Mouse (Mus musculus): ENCODE results near the gene Wfdc10.

The Wfdc10 gene

GRCm38 (mm10) chr2:164655858-164656257 is at the start of gene Wfdc10:
Gene Wfdc10 (plus strand): TSS chr2:164656046.
- peak; percentile 19 for DNase-seq (ENCODE audit: low spot score)

GRCm38 (mm10) chr2:164608781-164609180 is 47.1 kb upstream of the Wfdc10 start:
- no peak for DNase-seq (ENCODE audit: low spot score)

DNA sequence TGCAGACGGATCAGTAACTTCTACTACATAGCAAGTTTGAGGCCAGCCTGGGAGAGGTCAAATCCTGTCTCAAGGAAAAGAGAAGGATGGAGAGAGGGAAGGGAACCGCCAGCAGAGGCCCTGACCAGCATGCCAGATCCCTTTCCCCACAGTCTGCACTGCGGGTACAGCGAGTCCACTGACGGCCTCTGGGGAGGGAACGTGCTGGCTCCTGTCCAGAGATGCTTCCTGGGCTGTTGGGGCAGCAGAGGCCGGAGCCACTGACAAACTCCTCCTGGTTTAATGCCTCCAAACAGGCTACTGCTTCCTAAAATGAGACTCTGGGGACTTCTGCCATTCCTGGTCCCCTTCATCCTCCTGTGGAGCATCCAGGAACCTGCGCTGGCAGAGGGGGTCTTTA is 42.4 kb upstream of the Wfdc10 start, which contains the start of the genes Wfdc6b and Wfdc8:
Gene Wfdc6b, plus strand, starts transcription at position 52 of the 400 bp plus-strand sequence.
Gene Wfdc8, minus strand, starts transcription at position 156 of the 400 bp plus-strand sequence.
- DNase-seq (ENCODE audit: low spot score): peak; percentile 65

DNA sequence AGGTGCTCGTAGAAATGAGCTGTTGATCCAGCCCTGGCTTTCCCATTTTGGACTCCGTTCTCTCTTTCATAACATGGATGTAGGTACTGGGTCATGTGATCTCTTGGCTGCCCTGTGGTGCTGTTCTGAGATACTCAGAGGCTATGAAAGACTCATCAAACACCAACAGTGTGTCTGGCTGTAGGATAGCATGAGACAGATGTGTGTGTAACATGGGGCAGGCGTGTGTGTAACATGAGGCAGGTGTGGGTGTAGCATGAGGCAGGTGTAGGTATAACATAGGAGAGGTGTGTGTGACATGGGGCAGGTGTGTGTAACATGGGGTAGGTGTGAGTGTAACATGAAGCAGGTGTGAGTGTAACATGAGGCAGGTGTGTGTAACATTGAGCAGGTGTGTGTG is 40.5 kb upstream of the Wfdc10 start:
- no peak for DNase-seq (ENCODE audit: low spot score)

- DNase-seq (ENCODE audit: low spot score): no peak
Measured at GRCm38 (mm10) chr2:164619050-164619449, 36.8 kb upstream of the Wfdc10 start.

DNA sequence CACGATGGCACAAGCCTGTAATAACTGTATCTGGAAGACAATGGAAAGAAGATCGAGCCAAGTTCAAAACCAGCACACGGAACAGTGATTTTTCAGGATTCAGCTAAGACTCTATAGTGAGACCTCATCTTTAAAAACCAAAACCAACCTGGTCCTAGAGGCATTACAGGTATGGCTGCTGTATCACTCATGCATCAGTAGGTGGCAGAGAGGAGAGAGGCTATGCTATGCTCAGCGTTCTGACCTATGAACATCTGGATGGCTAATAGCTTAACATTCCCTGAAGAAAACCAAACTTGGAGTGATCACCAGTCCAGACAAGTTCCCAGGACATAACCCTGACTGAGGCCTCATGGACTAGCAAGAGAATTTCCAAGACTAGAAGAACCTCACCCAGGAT is 34.1 kb upstream of the Wfdc10 start:
- DNase-seq (ENCODE audit: low spot score): no peak

DNA sequence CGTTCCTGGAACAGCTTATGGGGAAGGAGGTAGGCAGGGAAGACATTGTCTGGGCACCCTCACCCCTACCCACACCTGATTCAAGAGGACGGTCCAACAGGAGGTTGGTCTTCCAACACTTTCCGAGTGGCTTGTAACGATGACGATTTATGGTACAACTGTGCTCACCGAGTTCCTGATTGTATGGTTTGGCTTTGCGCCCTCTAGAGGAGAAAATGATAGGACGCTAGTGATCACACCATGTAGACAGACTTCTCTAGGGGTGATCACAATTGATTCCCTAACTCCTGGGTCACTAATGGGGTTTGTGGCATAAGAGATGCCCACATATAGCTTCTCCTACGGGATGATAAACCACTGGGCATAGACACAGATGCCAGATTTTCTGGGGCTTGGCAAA is 20.6 kb upstream of the Wfdc10 start:
- DNase-seq (ENCODE audit: low spot score): no peak

DNA sequence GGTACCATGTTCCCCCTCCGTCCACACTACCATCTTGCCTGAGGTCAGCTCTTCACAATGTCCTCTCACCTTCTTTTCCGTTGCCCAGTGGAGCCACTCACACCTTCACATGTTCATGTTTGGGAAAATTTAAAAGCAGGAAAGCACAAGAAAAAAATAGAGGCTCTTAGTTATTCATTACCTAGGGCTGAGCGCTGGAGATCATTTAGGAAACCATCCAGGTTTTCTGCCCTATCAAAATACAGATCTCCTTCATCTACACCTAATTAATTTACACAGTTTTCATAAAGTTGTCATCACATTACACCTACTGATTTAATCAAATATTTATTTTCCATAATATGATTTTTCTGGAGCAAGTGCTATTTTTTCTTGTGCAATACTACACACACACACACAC is 17.1 kb upstream of the Wfdc10 start, which contains the start of gene Wfdc16:
Gene Wfdc16, minus strand, starts transcription at position 101 of the 400 bp plus-strand sequence.
- DNase-seq (ENCODE audit: low spot score): no peak

DNA sequence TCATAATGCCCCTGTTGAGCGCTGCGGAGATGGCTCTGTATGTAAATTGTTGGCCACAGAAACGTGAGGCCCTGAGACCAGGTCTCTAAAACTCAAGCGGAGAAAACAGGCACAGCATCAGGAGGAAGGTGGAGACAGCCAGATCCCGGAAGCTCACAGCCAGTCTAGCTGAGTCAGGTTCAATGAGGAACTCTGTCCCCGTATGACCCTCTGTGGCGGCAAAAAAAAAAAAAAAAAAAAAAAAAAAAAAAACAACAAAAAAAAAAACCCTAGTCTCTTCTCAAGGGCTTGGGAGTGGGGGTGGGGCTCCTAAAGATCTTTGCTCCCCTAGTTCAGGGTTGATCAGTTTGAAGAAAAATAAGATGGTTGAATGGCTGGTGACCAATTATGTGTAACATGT is 14.7 kb upstream of the Wfdc10 start:
- DNase-seq (ENCODE audit: low spot score): no peak

- no peak for DNase-seq (ENCODE audit: low spot score)
Measured at GRCm38 (mm10) chr2:164641881-164642673, 13.8 kb upstream of the Wfdc10 start.

DNA sequence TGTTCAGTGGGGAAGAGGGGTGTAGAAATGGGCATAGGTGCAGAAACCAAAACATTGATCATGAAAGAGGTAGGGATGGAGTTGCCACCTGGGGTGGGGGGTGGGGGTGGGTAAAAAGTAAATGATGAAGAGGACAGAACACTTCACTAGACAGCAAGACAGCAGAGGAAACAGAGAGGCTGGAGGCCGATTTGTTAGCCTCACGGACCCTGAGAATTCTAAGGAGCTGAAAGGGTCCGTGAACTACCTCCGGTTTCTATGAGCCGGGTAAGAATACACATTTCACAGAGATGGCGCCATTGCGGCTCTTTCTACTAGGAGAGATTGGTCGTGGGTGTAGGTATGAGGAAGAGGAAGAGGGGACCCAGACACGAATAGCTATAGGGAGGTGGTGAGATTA is 637 bp downstream of the Wfdc10 start, which contains the start of gene Wfdc9:
Gene Wfdc9, minus strand, starts transcription at position 101 of the 400 bp plus-strand sequence.
- no peak for DNase-seq (ENCODE audit: low spot score)

GRCm38 (mm10) chr2:164664851-164665250 is 9.0 kb downstream of the Wfdc10 start:
- no peak for DNase-seq (ENCODE audit: low spot score)

DNA sequence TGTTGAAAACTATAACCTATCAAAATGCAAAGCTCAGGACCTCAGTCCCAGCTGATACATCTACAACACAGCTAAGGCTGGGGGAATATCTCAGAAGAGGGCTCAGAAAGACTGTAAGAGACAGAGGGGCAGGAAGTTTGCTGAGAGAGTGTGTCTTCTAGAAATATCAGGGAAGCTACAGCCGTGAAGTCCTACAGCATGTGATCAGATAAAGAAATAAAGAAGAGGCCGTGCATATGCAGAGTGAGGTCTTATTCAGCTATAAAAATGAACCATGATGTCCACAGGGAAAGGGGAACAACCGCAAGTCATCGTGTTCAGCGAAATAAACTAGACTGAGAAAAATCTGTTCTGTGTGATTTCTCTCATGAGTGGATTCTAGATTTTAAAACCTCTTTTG is 14.4 kb downstream of the Wfdc10 start:
- DNase-seq (ENCODE audit: low spot score): no peak

GRCm38 (mm10) chr2:164670938-164671337 is 15.1 kb downstream of the Wfdc10 start:
- DNase-seq (ENCODE audit: low spot score): no peak

DNA sequence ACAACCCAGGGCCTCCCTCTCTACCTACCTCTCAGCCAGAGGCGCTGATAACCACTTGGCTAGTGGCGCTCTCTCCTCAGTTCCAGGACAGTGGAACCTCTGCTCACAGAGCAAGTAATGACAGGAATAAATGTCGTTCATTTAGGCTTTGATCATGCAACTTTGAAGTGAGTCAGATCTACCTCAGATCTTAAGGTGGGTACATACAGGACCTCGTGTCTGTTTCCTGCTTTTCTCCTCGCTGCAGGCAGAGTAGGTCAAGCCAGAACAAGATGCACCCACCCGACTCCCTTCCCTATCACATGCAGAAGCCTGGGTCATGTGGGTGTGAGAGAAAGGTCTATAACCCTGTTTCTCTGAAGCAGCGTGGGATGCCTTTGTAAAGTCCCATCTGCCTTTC is 18.1 kb downstream of the Wfdc10 start, which contains the start of gene Wfdc11:
Gene Wfdc11, minus strand, starts transcription at position 101 of the 400 bp plus-strand sequence.
- no peak for DNase-seq (ENCODE audit: low spot score)

DNA sequence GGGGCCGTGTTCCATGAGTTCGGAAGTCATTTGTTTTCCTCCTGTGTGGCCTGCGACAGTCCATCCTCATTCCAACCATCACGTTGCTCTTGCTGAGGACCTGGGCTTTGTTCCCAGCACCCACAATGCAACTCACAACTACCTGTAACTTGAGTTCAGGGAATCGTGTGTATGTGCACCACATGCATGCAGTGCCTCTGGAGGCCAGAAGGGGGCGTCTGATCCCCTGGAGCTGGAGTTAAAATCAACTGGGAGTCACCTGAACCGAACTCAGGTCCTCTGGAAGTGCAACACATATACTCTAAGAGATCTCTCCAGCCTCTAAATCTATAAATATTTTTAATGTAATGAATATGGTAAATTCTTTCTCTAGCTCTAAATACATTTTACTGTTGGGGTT is 20.3 kb downstream of the Wfdc10 start:
- no peak for DNase-seq (ENCODE audit: low spot score)

DNA sequence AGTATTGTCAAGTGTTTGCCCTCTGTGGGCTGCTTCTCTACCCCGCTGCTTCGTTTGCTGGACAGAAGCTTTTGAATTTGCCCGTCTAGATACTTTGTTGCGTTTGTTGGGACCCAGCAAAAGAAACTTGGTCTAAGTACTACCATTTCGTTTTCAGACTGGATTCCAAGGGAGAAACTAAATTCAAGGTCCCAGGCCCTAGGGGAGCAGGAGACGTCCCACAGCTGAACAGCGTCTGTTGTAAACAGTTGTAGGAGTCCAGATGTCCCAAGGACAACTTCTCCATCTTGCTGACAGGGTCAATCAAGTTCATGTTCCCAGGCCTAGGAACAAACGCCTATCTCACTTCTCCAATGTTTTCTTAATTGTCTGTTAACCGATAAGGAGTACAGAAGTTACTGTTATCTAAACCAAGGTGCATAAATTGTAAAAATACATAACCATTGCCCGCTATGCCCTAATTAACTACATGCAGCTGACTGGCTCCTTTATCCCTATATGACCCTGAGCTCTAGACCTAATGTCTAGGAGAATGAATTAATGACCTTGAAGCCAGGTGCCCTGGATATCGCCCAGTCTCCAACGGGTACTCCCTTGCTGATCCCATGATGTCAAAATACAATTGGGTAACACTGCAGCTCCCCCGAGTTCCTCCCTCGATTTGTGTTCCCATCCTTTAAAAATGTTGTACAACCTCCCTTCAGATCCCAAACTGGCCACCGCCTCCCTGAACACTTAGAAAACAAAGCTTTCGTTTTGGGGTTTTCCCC is 21.3 kb downstream of the Wfdc10 start:
- peak; percentile 32 for DNase-seq (ENCODE audit: low spot score)

- DNase-seq (ENCODE audit: low spot score): peak; percentile 20
Measured at GRCm38 (mm10) chr2:164678848-164679625, 23.2 kb downstream of the Wfdc10 start.

GRCm38 (mm10) chr2:164679906-164680305 is 24.1 kb downstream of the Wfdc10 start:
- DNase-seq (ENCODE audit: low spot score): no peak

DNA sequence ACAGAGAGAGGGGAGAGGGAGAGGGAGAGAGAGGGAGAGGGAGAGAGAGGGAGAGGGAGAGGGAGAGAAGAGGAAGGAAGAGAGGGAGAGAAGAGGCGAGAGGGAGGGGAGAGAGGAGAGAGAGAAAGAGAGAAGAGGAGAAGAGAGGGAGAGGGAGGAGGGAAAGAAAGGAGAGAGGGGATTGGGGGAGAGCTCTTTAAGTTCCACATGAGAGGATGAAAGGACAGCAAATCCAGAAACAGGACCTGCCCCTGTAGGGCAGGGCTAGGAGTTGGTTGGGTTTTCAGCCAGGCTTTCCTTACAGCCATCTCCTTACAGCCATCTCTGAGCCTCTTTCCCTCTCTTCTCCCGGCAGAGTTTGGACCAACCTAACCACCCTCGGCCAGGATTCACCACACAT is 29.0 kb downstream of the Wfdc10 start, which contains the start of gene Wfdc13:
Gene Wfdc13, plus strand, starts transcription at position 301 of the 400 bp plus-strand sequence.
- DNase-seq (ENCODE audit: low spot score): no peak

DNA sequence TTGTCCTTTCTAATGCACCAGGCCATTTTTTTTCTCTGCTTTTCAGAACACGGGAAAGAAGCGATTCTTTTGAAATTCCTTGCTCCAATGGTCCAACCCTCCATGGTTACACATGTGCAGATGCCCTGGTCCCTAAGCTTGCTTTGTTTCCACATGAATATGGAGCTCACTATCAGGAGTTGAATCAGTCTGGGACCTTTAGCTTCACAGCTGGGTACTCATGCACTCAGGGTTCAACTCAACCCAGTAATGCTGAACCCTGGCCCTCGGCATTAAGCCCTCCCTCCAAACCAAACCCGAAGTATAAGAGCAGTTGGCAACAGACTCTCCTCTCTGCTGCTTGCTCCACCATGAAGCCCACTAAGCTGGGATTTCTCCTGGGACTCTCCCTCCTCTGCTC is 42.4 kb downstream of the Wfdc10 start, which contains the start of gene Spint4:
Gene Spint4, plus strand, starts transcription at position 301 of the 400 bp plus-strand sequence.
- DNase-seq (ENCODE audit: low spot score): no peak

DNA sequence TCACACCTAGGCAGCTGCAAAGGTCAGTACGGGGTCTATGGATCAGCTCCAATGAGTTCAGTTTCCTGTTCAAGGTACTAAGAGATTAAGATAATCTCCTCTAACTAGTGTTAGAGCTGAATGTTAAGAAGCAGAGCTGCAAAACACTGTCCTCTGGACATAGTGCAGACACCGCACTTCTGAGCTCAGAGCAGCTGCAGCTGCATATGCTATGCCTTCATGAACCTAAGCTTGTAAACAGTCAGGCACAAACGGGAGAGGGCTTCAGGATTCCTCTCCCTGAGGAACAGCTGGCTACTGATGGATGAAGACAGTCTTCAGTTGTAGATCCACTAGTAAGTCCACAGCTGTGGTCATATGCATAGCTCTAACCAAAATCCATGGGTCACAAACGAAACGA is 45.1 kb downstream of the Wfdc10 start:
- no peak for DNase-seq (ENCODE audit: low spot score)
